Mouse (Mus musculus) olfactory bulb, adult 2 months (tissue): ENCODE data around the gene Mtcl1.

ENCODE experiments used
- CTCF ChIP-seq: fragments of 200-500 bp; IDR thresholded peaks from 2 replicates; pipeline ENCODE4 v1.5.1; 2012; ENCODE audit warnings: low read depth, mild to moderate bottlenecking, low read length, moderate library complexity; ENCODE audit not compliant: insufficient read depth
- POLR2A ChIP-seq: fragments of 200-500 bp; IDR thresholded peaks from 2 replicates; pipeline ENCODE4 v1.6.1; 2012; ENCODE audit warnings: mild to moderate bottlenecking, low read depth, low read length, moderate library complexity; ENCODE audit not compliant: insufficient read depth

DNA sequence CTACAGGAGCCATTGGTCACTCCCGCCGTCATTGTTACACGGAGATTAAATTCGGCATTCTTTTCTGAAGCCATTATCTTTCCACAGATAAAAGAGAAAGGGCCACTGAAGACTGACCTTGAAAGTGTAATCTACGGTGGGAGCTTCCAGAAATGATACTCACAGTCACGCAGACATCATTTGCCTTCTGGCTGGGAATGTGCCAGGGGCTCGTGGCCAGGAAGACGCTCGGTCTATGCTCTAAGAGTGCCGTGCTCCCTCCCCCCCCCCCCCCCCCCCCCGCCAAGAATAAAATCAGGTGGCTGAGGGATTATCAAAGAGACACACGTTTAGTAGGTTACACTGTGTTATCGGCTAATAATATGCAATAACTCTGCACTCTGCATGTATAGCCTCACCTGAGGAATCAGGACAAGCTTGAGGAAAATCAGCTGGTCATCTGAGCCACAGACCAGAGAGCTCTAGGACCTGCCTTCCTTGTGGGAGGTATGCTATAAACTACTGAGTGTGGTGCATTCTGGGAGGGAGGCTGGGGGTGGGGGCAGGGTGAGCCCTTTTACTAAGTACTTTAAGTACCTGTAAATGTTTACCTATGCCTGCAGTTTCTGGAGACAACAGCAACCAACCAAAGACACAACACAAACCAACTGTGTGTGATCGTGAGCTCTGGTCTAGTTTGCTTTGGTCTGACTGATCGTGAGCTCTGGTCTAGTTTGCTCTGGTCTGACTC is 87.1 kb downstream of the Mtcl1 start:
- no peak for TF ChIP-seq POLR2A
- no peak for TF ChIP-seq CTCF
